Mouse (Mus musculus) urinary bladder, postnatal 14 days (tissue): Measurements from ENCODE around the gene Fanci.
A peak's percentile ranks its signal among the peaks of the same experiment; 100 is the strongest.

Source experiments
- DNase-seq: peaks from one replicate; pipeline ENCODE4 v3.0.0; 2021; ENCODE audit warnings: low spot score

Fanci gene

GRCm38 (mm10) chr7:79391883-79392649 lies at the start of gene Fanci:
Gene Fanci, plus strand, starts transcription at chr7:79391929.
- peak; percentile 96 for DNase-seq

GRCm38 (mm10) chr7:79345902-79346301 lies 45.8 kb upstream of the Fanci start:
- DNase-seq: peak; percentile 75

- no peak for DNase-seq
These were observed 45.1 kb upstream of the Fanci start for GRCm38 (mm10) chr7:79346555-79347075.

- DNase-seq: no peak
These were observed 44.5 kb upstream of the Fanci start for GRCm38 (mm10) chr7:79347108-79347813.

- DNase-seq: no peak
These were observed 42.9 kb upstream of the Fanci start for GRCm38 (mm10) chr7:79348816-79349215.

- peak; percentile 74 for DNase-seq
These were observed 41.9 kb upstream of the Fanci start for GRCm38 (mm10) chr7:79349738-79350386.

- DNase-seq: no peak
These were observed 33.2 kb upstream of the Fanci start for GRCm38 (mm10) chr7:79358350-79359182.

- DNase-seq: no peak
These were observed 32.6 kb upstream of the Fanci start for GRCm38 (mm10) chr7:79359183-79359435.

- DNase-seq: no peak
These were observed 31.7 kb upstream of the Fanci start for GRCm38 (mm10) chr7:79360056-79360455.

GRCm38 (mm10) chr7:79362208-79362607 lies 29.5 kb upstream of the Fanci start:
- DNase-seq: no peak

GRCm38 (mm10) chr7:79362830-79363229 lies 28.9 kb upstream of the Fanci start:
- DNase-seq: no peak

- no peak for DNase-seq
These were observed 28.2 kb upstream of the Fanci start for GRCm38 (mm10) chr7:79363370-79364043.

- DNase-seq: no peak
These were observed 23.1 kb upstream of the Fanci start for GRCm38 (mm10) chr7:79368664-79369063.

- no peak for DNase-seq
These were observed 22.3 kb upstream of the Fanci start for GRCm38 (mm10) chr7:79369416-79369815.

GRCm38 (mm10) chr7:79371321-79371879 lies 20.3 kb upstream of the Fanci start:
- peak; percentile 78 for DNase-seq

- DNase-seq: no peak
These were observed 17.7 kb upstream of the Fanci start for GRCm38 (mm10) chr7:79374017-79374416.

- no peak for DNase-seq
These were observed 16.1 kb upstream of the Fanci start for GRCm38 (mm10) chr7:79375594-79375993.

- DNase-seq: no peak
These were observed 15.0 kb upstream of the Fanci start for GRCm38 (mm10) chr7:79376516-79377275.

GRCm38 (mm10) chr7:79386422-79387133 lies 5.2 kb upstream of the Fanci start, which contains the start of gene Rlbp1:
Gene Rlbp1, minus strand, starts transcription at chr7:79387048.
- DNase-seq: no peak

- DNase-seq: no peak
These were observed 4.6 kb upstream of the Fanci start for GRCm38 (mm10) chr7:79387140-79387539.
